Mouse (Mus musculus): ENCODE measurements around the gene Ano6.

- TF ChIP-seq CTCF (IDR thresholded peaks at IDR 0.05; ENCODE audit: control insufficient read depth, insufficient read depth, low read length) (no peak), POLR2A (IDR thresholded peaks at IDR 0.05; ENCODE audit: borderline replicate concordance, control insufficient read depth, low read depth, low read length) (no peak)
Observed at GRCm38 (mm10) chr15:95793748-95794491, 3.3 kb downstream of the Ano6 start.

All from bone marrow, adult 2 months (tissue).